Mouse (Mus musculus) T-helper 1 cell (primary cell): Measurements from ENCODE around the gene Neil1.

Source experiments
- in situ Hi-C: fragments of 300-600 bp; cut with MboI, MseI; formaldehyde crosslinking; loops from one replicate; pipeline ENCODE4 v1.15.1; 2025; ENCODE audit warnings: high pct_unique_total_duplicates

Neil1 gene

DNA sequence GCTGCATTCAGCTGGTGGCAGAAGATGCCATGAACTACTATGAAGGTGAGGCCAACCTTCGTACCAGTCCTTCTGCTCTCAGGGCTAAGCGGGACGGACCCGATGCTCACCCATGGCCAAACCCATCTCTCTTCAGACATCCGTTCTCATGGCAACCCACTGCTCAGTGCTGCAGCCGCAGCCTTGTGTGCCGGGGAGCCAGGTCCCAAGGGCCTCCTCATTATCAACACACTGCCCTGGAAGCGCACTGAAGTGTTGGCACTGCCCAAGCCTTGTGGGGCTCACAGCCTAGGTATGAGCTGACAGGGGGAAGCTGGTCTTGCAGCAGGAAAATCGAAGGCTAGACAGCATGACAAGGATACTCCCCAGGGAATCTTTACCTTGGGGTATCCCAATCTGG is 9.0 kb downstream of the Neil1 start:
- in situ Hi-C loops: no loop called here

DNA sequence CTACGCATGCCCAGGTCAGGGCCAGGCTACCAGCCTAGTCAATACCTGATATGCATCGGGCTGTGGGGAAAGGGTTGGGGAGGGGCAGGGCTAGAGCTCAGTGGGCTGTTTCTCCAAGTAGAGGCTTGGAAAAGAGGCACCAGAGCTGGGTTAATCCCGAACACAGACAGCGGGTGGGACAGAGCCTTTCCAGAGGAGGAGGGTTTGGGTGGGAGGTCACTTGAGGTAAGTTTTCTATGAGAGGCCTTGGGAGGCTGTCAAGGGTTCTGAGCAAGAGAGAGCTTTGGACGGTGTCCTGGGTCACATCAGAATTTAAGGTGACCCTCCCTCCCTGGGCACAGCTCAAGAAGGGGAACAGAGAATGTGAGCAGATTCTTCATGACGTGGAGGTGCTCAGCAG is 9.6 kb downstream of the Neil1 start:
- in situ Hi-C loops: no loop called here

DNA sequence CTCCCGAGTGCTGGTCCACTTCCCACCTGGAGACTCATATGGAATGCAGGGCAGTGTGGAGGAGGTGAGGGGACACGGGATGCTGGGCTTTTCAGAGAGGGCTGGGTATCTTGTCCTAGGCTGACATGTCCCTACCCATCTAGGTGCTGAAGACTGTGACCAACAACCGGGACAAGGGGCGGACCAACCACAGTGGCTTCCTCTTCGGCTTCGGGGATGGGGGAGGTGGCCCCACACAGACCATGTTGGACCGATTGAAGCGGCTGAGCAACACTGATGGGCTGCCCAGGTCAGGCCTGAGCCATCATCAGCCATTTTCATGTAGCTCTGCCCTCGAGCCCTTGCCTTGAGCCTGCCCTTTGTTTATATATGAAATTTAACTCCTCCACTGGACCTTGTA is 10.3 kb downstream of the Neil1 start:
- in situ Hi-C loops: no loop called here

DNA sequence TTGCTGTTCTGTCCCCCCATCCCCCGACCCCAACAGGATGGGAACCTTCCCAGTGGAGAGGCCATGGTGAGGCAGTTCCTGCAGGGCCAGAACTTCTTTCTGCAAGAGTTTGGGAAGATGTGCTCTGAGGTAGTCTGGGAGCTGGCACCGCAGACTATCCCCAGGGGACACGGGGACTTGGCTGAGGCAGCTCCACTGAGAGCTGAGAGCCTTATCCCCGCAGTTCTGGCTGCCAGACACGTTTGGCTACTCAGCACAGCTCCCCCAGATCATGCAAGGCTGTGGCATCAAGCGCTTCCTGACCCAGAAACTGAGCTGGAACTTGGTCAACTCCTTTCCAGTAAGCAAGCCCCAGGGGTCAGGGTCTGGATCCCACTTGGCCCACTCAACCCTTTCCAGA is 10.9 kb downstream of the Neil1 start:
- in situ Hi-C loops: no loop called here

DNA sequence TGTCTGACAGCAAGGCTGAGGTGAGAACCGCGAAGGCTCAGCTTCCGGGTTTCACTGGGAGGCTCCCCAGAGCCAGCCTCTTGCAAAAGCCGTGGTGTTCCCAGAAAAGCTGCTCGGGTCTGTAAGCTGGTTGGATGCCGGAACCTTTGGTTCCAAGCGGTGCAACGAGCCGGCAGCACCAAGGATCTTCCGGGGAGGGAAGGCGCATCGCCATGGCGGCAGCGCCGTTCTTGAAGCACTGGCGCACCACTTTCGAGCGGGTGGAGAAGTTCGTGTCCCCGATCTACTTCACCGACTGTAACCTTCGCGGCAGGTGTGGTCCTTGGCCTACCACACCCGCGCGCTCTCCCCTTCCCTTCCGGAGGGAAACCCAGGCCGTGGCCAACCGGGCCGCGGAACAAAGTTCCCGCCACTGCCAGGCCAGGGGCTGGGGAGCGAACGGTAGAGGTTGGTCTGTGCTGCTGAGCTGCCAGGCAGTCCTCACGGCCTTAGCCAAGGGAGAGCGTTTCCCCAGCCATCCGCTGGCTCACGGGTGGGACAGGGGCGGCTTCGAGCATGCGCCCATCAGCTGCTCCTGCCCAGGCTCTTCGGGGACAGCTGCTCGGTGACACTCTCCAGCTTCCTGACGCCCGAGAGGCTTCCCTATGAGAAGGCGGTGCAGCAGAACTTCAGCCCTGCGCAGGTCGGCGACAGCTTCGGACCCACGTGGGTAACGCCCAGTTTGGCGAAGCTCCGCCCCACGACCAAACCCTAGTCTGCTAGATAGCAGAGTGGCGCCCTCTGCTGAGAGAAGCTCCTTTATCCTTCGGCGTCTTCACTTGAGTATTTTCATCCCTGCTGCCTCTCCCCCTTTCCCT is 17.3 kb downstream of the Neil1 start, which contains the start of gene Man2c1:
Gene Man2c1, plus strand, starts transcription at position 114 of the 857 bp plus-strand sequence.
- in situ Hi-C loops: no loop called here

DNA sequence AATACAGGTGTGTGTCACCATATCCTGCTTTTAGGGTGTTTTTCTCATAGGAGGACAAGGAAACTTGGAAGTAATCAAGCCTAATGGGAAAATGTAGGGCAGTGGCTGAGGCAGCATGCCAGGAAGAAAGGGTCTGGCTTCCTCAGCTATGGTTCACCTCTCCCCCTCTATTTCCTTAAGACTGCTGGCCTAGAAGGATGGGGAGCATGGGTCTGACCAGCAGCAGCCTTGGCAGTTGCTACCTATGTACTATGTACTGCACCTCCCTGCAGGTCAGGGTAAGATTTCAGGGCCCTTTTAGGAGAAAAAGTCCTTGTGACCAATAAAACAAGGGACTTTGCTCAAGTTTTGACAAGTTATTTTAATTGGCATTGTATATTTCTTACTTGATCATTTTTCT is 18.5 kb downstream of the Neil1 start:
- in situ Hi-C loops: no loop called here

DNA sequence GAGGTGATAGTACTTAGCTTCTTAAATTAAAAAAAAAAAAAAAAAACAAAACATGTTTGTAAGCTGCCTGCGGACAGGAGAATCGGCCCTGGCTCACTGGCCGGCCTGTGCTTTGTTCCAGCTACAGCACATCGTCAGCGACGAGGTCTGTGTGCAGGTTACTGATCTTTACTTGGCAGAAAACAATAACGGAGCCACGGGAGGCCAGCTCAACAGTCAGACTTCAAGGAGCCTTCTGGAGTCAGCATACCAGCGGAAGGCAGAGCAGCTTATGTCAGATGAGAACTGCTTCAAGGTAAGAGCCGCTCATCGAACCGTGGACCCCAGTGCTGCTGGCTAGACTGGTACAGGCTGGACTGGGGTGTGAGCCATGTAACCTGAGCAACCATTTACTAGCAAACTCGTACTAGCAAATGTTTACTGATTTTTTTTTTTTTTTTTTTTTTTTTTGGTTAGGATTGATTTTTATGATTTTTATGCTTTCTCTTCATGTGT is 30.8 kb downstream of the Neil1 start:
- in situ Hi-C loops: no loop called here
